Mouse (Mus musculus) liver, embryonic 13.5 days (tissue): ENCODE results near the gene Ly6g. TPM values are rescaled to one million over a fixed set of nuclear protein-coding genes. Genes with fewer than 3 reads are reported as not detected.
"Not testable (repeated sequence)": the region's sequence is repeated elsewhere in the genome, so short reads cannot be mapped to it uniquely, and the experiment has no call there.

Experiments used
- ATAC-seq: fragments of 200-750 bp; cut with Nextera tagmentation; 2 replicates; pipeline ENCODE4 v1.8.0; 2017; ENCODE audit warnings: low read depth, mild to moderate bottlenecking, moderate number of reproducible peaks, moderate library complexity
- DNase-seq: peaks from one replicate; pipeline ENCODE4 v3.0.0; 2022
- H3K27ac ChIP-seq: fragments of 300-500 bp; sonication (generic); 2 replicates; pipeline ENCODE4 v1.5.1; 2015; ENCODE audit warnings: moderate library complexity, mild to moderate bottlenecking, inconsistent platforms
- H3K27me3 ChIP-seq: fragments of 300-500 bp; sonication (generic); 2 replicates; pipeline ENCODE4 v1.6.1; 2015; ENCODE audit warnings: mild to moderate bottlenecking, inconsistent platforms
- H3K36me3 ChIP-seq: fragments of 300-500 bp; sonication (generic); 2 replicates; pipeline ENCODE4 v1.6.1; 2015; ENCODE audit warnings: mild to moderate bottlenecking, inconsistent platforms
- H3K4me1 ChIP-seq: fragments of 300-500 bp; sonication (generic); replicated peaks from 2 replicates; pipeline ENCODE4 v1.6.1; 2015; ENCODE audit warnings: inconsistent platforms
- H3K4me2 ChIP-seq: fragments of 300-500 bp; sonication (generic); 2 replicates; pipeline ENCODE4 v1.6.1; 2015; ENCODE audit warnings: inconsistent platforms, mild to moderate bottlenecking, moderate library complexity
- H3K4me3 ChIP-seq: fragments of 300-500 bp; sonication (generic); replicated peaks from 2 replicates; pipeline ENCODE4 v1.5.1; 2015; ENCODE audit warnings: mild to moderate bottlenecking, inconsistent platforms
- H3K9ac ChIP-seq: fragments of 300-500 bp; sonication (generic); 2 replicates; pipeline ENCODE4 v1.6.1; 2015; ENCODE audit warnings: mild to moderate bottlenecking, inconsistent platforms
- H3K9me3 ChIP-seq: fragments of 300-500 bp; sonication (generic); replicated peaks from 2 replicates; pipeline ENCODE4 v1.6.1; 2016; ENCODE audit warnings: inconsistent platforms
- WGBS: fragments of 180-500 bp; shearing (Covaris S2); methylation state at CpG from one replicate; pipeline ENCODE4 v1.1.7; 2015; ENCODE audit not compliant: insufficient replicate concordance; 5-methylcytosine and 5-hydroxymethylcytosine counted together
- polyA plus RNA-seq: library from polyadenylated mRNA; unstranded; fragments of >200 nt; fragmentation: Nextera tagmentation; extraction: Ambion mirVana; gene quantifications from 2 replicates; pipeline ENCODE4 v1.2.1, GENCODE M21; 2015

Ly6g gene
- 0.22 and 0.41 TPM in 2 replicates for polyA plus RNA-seq

DNA sequence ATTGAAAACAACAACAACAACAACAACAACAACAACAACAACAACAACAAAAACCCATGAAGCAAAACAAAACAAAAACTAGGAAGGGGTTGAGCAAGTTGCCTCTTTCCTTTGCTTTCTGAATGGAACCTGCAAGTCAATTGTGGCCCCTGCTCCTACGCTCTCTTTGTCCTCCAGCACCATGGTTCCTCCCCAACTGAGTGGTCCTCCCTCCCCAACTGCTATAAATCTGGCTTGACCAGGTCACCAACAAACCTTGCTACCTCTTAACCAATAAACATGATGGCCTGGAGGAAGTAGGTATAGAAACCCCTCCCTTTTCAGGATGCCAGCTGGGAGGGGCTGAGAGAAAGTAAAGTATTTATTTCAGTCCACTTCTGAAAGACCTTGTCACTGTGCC is at the start of gene Ly6g:
Gene Ly6g (plus strand): TSS at position 301 of the 400 bp plus-strand sequence.
- H3K9me3 ChIP-seq, result no peaks in the 10 kb centered on the region
- DNase-seq (no peak), ATAC-seq (no peak)
- no peak within 1 kb of the TSS for H3K9ac ChIP-seq
- H3K4me1 ChIP-seq, result no peaks in the 10 kb centered on the region
- H3K4me3 ChIP-seq, result no peak within 1 kb of the TSS
- H3K27ac ChIP-seq, result no peak within 1 kb of the TSS
- WGBS, result 68% methylated on average over 1 of the region's 1 CpGs
- H3K27me3 ChIP-seq, result no peaks in the 10 kb centered on the region
- H3K4me2 ChIP-seq, result no peak within 1 kb of the TSS
- no peaks in the 10 kb centered on the region for H3K36me3 ChIP-seq

DNA sequence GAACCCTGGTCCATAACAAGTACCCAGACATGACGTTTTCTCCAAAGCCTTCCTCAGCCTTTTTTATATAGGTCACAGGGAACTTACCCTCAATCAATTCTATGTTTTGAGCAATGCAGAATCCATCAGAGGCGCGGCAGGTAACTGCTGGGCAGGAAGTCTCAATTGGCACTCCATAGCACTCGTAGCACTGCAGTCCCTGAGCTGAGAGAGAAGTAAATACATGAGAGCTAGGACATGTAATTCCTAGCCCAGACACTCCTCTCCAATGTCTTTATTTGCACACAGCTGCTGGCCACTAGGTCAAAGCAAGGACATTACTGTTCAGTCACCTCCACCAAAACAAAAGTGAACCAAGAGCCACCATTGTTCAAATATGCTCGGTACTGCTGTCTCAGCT is 44.6 kb upstream of the Ly6g start:
- 63% methylated on average over 2 of the region's 5 CpGs for WGBS
- not testable (repeated sequence) for DNase-seq, H3K4me3 ChIP-seq, H3K36me3 ChIP-seq, ATAC-seq, H3K27me3 ChIP-seq, H3K27ac ChIP-seq, H3K4me2 ChIP-seq, H3K4me1 ChIP-seq, H3K9me3 ChIP-seq, H3K9ac ChIP-seq

DNA sequence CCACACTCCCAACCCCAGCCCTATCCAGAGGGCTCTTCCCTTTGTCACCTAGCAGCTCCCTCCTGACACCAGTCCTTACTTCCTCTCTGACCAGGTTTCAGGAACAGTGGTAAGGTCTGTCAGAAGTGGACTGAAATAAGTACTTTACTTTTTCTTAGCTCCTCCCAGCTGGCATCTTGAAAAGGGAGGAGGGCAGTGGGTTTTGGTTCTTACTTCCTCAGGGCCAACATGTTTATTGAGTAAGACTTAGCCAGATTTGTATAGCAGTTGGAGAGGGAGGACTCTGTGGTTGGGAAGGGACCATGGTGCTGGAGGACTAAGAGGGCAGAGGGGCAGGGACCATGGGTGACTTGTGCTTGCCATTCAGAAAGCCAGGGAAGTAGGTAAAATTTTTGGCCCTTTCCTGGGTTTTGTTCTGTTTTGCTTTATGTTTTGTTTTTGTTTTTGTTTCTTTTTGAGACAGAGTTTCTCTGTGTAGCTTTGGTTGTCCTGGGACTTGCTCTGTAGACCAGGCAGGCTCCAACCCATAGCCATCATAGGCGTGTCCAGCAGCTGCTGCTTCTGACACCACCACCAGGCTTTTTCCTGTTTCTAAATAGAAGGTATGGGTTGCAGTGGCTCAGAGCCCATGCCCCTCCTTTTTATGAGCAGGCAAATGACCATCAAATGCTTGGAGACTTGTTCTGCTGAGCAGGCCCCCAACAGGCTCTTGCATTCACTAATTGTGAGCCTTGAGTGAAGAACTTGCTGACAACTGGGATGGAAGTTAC is 43.0 kb upstream of the Ly6g start, which contains the start of gene Ly6c2:
Gene Ly6c2 (minus strand): TSS at position 110 of the 770 bp plus-strand sequence.
- H3K4me2 ChIP-seq, H3K4me3 ChIP-seq, H3K9ac ChIP-seq, H3K36me3 ChIP-seq, H3K27me3 ChIP-seq, DNase-seq, H3K27ac ChIP-seq, ATAC-seq, H3K9me3 ChIP-seq, H3K4me1 ChIP-seq: not testable (repeated sequence)
- WGBS, result 100% methylated on average over 1 of the region's 1 CpGs

DNA sequence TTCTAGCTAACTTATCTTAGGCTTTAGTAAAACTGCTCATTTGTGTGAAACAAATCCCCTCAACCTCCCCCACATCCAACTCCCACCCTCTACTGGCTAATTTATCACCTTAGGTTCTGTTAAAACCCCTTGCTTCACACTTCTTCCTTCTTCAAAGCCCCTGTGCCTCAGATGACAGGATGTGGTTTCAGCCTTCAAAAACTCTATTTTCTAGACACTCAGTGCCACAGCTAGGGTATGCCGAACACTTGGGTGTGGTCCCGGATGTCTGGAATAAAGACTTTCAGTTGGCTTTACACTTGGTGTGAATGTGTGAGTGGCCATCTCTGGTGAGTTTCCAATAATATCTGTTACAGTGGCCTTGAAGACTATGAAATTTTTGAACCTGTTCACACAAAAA is 38.5 kb upstream of the Ly6g start:
- Histone ChIP-seq H3K9me3 (no peaks in the 10 kb centered on the region), H3K4me2 (no peak overlapping the region), H3K4me3 (no peak overlapping the region), H3K27me3 (no peaks in the 10 kb centered on the region), H3K27ac (no peak overlapping the region), H3K36me3 (no peaks in the 10 kb centered on the region), H3K4me1 (no peaks in the 10 kb centered on the region), H3K9ac (no peak overlapping the region)
- DNase-seq, result no peak
- no peak for ATAC-seq
- 45% methylated on average over 2 of the region's 2 CpGs for WGBS

DNA sequence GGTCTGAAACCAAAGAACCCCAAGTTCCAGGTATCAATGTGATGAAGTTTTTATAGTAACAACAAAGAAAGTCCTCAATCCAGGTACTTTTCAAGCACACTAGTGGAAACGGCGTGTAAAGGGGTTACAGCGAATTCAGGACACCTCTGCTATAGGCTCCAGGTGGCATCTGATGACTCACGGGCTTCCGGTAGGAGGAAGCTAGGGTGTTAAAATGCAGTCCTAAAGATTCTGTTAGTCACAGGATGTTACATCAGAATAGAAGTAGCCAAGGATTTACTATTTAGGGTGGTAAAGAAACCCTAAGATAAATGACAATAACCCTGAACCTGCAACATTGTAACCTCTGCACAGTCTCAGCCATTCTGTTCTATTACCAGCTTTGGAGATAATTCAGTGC is 37.6 kb upstream of the Ly6g start:
- ATAC-seq, result not testable (repeated sequence)
- WGBS, result 75% methylated on average over 5 of the region's 5 CpGs

DNA sequence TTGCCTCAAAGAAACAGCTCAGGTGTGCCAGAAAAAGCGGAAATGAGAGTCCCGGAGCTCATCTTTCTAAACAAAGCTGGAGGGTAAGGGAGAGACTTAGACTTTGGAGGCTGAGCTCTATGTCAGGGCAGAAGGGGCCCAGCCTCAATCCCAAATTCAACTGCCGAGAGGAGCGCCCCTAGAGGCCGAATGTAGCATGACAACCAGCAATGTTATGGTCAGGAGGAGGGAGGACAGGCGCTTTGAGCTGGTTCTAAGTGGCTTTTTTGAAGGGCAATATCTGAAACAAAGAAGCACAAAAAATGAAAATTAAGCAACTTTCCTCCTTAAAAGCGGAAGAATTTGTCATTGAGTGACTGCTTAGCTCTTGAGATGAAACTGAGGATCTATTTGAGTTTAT is 36.3 kb upstream of the Ly6g start:
- not testable (repeated sequence) for H3K27ac ChIP-seq, H3K4me1 ChIP-seq, H3K4me3 ChIP-seq, H3K4me2 ChIP-seq, DNase-seq, H3K9me3 ChIP-seq, H3K27me3 ChIP-seq, H3K9ac ChIP-seq, H3K36me3 ChIP-seq, ATAC-seq
- 19% methylated on average over 5 of the region's 7 CpGs for WGBS

More for the DNA sequence above, 37.6 kb upstream of the Ly6g start:
- H3K9me3 ChIP-seq, H3K36me3 ChIP-seq, H3K4me3 ChIP-seq, DNase-seq, H3K27ac ChIP-seq, H3K9ac ChIP-seq, H3K4me2 ChIP-seq, H3K4me1 ChIP-seq, H3K27me3 ChIP-seq: not testable (repeated sequence)

DNA sequence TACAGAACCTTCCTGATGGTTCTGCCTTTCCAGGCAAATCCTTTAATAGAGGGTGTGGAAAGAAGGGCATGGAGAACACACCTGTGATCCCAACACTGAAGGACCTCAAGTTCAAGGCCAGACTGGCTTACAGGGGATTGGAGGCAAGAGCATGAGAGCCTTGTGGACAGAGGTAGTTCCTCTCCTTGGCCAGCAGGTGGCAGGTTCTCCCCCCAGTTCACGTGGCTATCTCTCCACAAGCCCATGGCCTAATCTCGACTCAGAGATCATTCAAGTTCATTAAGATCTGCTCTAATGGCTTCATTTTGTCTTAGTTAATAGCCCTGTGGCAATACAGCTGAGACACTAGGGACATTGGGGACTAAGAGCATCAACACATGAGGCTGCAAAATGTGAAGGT is 35.0 kb upstream of the Ly6g start:
- DNase-seq (no peak), ATAC-seq (no peak)
- Histone ChIP-seq H3K4me1 (no peaks in the 10 kb centered on the region), H3K4me2 (no peak overlapping the region), H3K36me3 (no peaks in the 10 kb centered on the region), H3K9me3 (no peaks in the 10 kb centered on the region), H3K9ac (no peak overlapping the region), H3K27ac (no peak overlapping the region), H3K4me3 (no peak overlapping the region), H3K27me3 (no peaks in the 10 kb centered on the region)
- WGBS, result 6% methylated on average over 2 of the region's 2 CpGs

DNA sequence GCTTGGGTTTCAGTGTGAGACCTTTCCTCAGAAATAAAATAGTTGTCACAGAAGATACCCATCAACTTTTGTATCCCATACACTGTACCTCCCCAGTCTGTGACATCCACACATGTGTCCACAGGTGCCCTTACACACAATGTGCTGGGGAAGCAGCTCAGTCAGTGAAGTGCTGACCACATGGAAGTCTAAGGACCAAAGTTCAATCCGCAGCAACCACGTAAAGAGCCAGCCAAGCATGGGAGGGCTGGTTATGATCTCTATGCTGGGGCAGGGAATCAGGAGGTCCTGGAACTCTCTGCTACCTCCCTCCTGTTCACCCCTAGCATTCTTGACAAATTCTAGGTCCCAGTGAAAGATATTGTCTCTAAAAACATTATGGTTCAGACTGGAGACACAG is 22.7 kb upstream of the Ly6g start:
- not testable (repeated sequence) for H3K27me3 ChIP-seq, DNase-seq, H3K27ac ChIP-seq, H3K4me1 ChIP-seq, H3K4me3 ChIP-seq, H3K36me3 ChIP-seq, H3K9ac ChIP-seq, H3K4me2 ChIP-seq, H3K9me3 ChIP-seq, ATAC-seq
- 50% methylated on average over 2 of the region's 2 CpGs for WGBS

DNA sequence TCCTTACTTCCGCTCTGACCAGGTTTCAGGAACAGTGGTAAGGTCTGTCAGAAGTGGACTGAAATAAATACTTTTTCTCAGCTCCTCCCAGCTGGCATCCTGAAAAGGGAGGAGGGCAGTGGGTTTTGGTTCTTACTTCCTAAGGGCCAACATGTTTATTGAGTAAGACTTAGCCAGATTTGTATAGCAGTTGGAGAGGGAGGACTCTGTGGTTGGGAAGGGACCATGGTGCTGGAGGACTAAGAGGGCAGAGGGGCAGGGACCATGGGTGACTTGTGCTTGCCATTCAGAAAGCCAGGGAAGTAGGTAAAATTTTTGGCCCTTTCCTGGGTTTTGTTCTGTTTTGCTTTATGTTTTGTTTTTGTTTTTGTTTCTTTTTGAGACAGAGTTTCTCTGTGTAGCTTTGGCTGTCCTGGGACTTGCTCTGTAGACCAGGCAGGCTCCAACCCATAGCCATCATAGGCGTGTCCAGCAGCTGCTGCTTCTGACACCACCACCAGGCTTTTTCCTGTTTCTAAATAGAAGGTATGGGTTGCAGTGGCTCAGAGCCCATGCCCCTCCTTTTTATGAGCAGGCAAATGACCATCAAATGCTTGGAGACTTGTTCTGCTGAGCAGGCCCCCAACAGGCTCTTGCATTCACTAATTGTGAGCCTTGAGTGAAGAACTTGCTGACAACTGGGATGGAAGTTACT is 19.8 kb upstream of the Ly6g start:
- 43% methylated on average over 2 of the region's 2 CpGs for WGBS
- not testable (repeated sequence) for H3K36me3 ChIP-seq

DNA sequence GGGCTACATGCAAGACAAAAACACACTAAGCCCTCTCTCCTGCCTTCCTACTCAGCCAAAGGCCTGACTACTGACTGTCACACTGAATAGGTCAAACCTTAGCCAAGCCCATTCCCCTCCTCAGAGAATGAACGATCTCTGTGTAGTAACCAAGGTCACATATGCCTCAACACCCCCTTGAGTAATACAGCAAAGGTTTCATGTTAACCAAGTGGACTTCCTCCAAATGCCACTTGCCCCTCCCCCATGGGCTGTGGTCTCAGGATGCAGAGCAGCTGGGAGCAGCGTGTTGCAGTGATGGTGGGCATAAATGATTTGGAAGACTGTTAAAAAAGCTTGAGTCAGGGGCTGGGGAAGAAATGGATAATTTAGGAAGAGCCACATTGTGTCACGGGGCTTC is 17.3 kb upstream of the Ly6g start:
- H3K4me3 ChIP-seq, H3K9ac ChIP-seq, H3K9me3 ChIP-seq, H3K27ac ChIP-seq, ATAC-seq, H3K4me2 ChIP-seq, H3K36me3 ChIP-seq, DNase-seq, H3K4me1 ChIP-seq, H3K27me3 ChIP-seq: not testable (repeated sequence)
- WGBS, result 40% methylated on average over 3 of the region's 3 CpGs

More for the DNA sequence above, 19.8 kb upstream of the Ly6g start:
- not testable (repeated sequence) for H3K4me3 ChIP-seq, H3K27ac ChIP-seq, DNase-seq, H3K27me3 ChIP-seq, ATAC-seq, H3K4me2 ChIP-seq, H3K4me1 ChIP-seq, H3K9ac ChIP-seq, H3K9me3 ChIP-seq

DNA sequence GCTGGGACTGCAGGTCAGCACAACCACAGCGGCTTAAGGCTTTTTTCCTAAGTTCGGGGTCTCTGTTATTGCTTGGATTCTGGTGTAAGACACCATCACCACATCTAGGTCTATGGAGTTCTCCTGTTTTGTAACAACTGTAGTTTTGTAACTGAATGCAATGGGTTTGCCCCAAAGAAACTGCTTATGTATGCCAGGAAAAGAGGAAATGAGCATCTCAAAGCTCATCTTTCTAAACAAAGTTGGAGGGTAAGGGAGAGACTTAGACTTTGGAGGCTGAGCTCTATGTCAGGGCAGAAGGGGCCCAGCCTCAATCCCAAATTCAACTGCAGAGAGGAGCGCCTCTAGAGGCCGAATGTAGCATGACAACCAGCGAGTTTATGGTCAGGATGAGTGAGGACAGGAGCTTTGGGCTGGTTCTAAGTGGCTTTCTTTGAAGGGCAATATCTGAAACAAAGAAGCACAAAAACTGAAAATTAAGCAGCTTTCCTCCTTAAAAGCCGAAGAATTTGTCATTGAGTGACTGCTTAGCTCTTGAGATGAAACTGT is 13.2 kb upstream of the Ly6g start:
- not testable (repeated sequence) for H3K9me3 ChIP-seq, H3K36me3 ChIP-seq, DNase-seq, H3K9ac ChIP-seq, H3K4me1 ChIP-seq, H3K27ac ChIP-seq, H3K4me2 ChIP-seq, H3K4me3 ChIP-seq, H3K27me3 ChIP-seq, ATAC-seq
- WGBS, result 28% methylated on average over 5 of the region's 6 CpGs
